Comparison of ENCODE assay signal across 1 mouse cellular context in genomic region chr1:58746880-58747279, GRCm38 (mm10).
A peak's percentile ranks its signal among the peaks of the same experiment; 100 is the strongest.
TF ChIP-seq lines count a peak whose summit lies in the region.

No protein-coding gene starts in this region.

TF ChIP-seq in CH12.LX, 34 proteins besides CTCF, POLR2A, EP300 and RAD21:
- TF ChIP-seq ZKSCAN1 (IDR thresholded peaks at IDR 0.05; ENCODE audit: borderline replicate concordance, low read depth, low read length): no peak
- peak; percentile 68 for TF ChIP-seq SMC3 (IDR thresholded peaks at IDR 0.05; ENCODE audit: low read depth, low read length)
TF ChIP-seq in CH12.LX: peak in this region for 1.
